Mouse (Mus musculus) layer of hippocampus, adult 11-12 months (tissue): ENCODE results near the gene Milr1.
"Not testable (repeated sequence)": the region's sequence is repeated elsewhere in the genome, so short reads cannot be mapped to it uniquely, and the experiment has no call there.

ENCODE experiments used
- DNase-seq: peaks from one replicate; pipeline ENCODE4 v3.0.0; 2022; ENCODE audit warnings: low spot score

Milr1 gene

GRCm38 (mm10) chr11:106751039-106752018 is at the start of gene Milr1:
TSS of gene Milr1 (plus strand) at chr11:106751226.
- DNase-seq: no peak

GRCm38 (mm10) chr11:106701589-106701988 is 49.4 kb upstream of the Milr1 start:
- DNase-seq: no peak

DNA sequence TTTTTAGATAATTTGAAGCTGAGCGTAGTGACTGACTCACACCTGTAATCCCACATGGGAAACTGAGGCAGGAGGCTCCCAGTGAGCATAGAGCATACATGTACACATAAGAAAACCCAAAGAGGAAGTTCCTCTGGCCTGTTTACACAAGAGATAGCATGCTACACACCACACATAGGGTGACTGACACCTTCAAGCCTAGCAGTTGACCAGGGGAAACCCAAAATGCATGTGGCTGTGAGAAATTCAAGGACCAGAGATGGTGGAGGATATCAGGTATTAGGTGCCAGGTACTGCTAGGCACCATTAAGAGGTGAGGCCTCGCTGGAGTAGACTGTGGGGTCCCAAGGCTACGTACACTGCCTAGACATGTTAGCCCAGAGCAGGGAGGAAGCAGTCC is 48.4 kb upstream of the Milr1 start:
- DNase-seq: no peak

GRCm38 (mm10) chr11:106703931-106704330 is 47.1 kb upstream of the Milr1 start:
- DNase-seq: no peak

- no peak for DNase-seq
Observed at GRCm38 (mm10) chr11:106704399-106705111, 46.5 kb upstream of the Milr1 start.

DNA sequence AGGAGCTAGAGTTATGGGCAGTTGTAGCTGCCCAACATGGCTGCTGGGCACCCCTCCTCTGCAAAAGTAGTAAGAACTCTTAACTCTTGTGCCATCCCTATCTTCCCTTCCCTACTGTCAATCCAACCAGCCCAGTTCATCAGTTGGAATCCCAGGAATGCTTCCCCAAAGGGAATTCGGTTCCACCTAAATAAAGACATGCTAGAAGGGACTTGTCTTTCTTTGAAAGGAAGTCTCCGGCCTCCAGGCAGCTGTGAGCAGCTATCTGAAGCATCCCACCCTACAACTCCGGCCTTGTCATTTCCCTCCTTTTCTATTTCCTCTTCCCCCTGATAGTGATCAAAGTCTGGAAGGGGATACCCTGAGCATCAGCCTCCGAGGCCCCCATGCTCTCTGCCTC is 44.8 kb upstream of the Milr1 start:
- DNase-seq: no peak

GRCm38 (mm10) chr11:106707085-106707484 is 43.9 kb upstream of the Milr1 start:
- no peak for DNase-seq

DNA sequence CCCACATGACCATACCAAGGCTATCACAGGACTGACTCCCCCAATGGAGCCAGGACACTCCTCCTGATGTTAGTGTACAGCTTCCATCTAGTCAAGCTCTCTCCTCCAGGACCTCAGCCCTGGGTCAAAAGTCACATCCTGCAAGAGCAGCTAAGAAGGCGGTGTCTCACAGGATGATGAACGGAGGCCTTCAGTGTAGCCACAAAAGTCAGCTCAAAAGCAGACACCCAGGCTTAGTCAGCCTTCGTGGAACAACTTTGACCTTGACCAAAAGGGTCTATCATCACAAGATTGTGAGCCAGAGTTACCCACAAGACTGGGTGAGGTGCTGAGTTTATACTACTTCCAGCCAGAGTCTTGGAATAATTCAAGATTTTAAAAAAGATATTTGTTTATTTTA is 43.2 kb upstream of the Milr1 start:
- DNase-seq: no peak

- no peak for DNase-seq
Observed at GRCm38 (mm10) chr11:106709227-106709985, 41.6 kb upstream of the Milr1 start.

DNA sequence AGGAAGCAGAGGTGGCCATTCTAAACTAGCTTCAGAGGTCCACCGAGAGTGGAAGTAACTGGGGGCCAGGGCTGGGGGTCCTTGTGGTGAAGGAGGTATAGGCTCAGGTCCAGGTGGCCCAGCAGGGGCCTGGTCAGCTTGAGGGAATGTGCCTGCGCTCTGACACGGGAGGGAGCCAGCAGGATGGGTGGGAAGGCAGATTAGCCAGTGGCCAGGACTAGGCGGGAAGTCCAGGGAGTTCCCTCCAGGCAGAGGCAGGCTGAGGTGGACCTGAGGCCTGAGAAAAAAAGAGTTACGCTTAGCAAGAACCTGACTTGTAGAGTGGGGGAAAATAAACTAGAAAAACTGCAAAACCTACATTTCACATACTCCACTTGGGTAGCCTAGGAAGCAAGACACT is 40.2 kb upstream of the Milr1 start:
- DNase-seq: no peak

DNA sequence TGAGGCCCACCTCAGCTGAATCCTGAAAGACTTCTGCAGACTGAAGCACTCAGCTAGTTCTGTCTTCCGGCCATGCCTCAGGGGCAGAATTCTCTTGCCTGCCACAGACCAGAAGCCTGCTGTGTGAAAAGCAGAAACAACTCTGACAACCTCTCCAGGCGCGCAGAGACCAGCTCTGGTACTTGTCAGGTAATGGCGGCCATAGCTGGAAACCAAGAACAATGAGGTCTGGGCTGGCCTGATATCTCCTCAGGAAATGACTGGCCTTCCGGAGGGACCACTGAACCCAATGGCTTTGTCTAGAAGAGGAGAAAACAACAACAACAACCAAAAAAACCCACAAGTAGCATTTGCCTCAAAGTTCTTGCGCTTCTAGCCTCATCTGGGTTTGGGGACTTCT is 36.0 kb upstream of the Milr1 start:
- DNase-seq: no peak

DNA sequence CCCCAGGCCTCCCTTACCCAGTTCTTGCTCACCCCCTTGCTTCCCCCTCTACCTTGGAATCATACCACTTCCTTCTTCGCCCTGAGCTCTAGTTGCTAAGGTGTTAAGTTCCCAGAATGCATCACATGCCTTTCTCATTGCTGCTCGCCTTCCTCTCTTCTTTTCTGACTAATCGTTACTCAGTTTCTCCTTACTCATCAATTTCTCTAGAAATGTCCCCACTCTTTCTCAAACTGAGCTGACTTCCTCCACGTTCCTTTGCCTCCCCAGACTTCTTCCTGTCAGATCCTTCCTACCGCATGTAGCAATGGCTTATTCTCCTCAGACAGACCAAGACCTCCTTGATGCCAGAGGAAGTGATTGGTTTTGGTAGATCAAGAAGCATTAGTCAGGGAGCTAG is 34.5 kb upstream of the Milr1 start:
- no peak for DNase-seq

DNA sequence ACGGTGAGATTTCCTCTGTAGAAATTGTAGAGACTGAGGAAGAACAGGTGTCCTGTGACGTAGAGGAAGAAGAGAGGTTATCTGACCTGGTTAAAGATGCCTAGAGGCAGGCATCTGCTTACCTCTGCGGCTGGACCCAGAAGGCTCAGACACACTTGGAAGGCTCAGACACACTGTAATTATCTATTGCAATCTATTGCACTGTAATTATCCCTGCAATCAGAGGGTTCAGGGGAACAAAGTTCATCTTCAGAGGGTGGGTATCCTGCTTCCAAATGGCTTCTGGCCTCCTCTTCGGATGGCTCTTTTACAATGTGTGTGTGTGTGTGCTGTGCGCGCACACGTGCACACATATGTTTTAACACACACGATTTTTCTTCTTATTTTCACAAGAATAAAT is 30.6 kb upstream of the Milr1 start:
- DNase-seq: no peak

- no peak for DNase-seq
Observed at GRCm38 (mm10) chr11:106722831-106723361, 28.1 kb upstream of the Milr1 start.

DNA sequence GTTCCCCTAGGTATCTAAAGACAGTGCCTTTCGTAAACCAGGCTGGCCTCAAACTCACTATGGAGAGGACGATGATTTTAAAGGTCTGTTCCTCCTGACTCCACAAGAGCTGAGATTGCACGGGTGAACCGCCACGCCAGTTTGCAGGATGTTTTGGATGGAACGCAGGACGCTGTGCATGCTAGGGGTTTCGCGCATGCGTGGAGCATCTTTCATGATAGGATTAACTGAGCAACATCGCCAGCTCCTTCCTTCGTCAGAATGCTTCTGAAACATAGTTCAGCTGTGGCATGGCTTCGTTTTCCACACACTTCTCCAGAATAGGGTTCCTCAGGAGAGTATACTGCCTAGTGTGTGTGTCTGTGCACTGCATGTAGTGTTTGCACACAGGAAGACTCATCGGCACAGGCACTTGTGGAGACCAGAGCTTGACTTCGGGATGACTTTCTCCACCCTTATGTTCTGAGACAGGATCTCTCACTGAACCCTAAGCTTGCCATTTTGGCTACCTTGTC is 27.4 kb upstream of the Milr1 start:
- no peak for DNase-seq

- no peak for DNase-seq
Observed at GRCm38 (mm10) chr11:106724176-106724915, 26.7 kb upstream of the Milr1 start.

- DNase-seq: not testable (repeated sequence)
Observed at GRCm38 (mm10) chr11:106724916-106725235, 26.1 kb upstream of the Milr1 start.

DNA sequence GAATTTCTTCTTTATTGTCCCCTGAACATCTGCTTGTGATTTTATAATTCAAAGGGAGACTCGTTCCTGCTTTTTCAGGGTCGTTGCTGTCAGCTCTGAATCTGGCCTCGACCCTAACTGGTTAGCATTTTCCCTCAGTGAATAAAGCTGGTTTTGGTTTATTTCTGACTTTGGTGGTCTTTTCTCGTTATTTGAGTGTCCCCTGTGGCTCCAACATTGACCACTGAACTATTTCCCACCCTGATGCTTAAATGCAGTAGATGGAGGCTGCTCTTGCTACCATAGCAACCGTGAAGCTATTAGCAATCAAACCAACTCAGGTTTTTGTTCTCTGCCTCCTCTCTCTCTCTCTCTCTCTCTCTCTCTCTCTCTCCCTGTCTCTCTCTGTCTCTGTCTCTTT is 23.1 kb upstream of the Milr1 start:
- DNase-seq: no peak

GRCm38 (mm10) chr11:106728402-106729366 is 22.3 kb upstream of the Milr1 start:
- no peak for DNase-seq

- DNase-seq: no peak
Observed at GRCm38 (mm10) chr11:106729656-106730055, 21.4 kb upstream of the Milr1 start.
